Mouse (Mus musculus) effector memory CD4-positive, alpha-beta T cell, adult 5 months (primary cell): ENCODE measurements around the gene Plekhf1. TPM values are rescaled to one million over a fixed set of nuclear protein-coding genes. Genes with fewer than 3 reads are reported as not detected.

Experiments
- polyA plus RNA-seq: library from polyadenylated mRNA; unstranded; fragments of 100-300 nt; shearing (Covaris generic); gene quantifications from one replicate; pipeline ENCODE4 v1.2.1, GENCODE M21; 2017

The Plekhf1 gene
- polyA plus RNA-seq = 0.90 TPM

GRCm38 (mm10) chr7:38227900-38228298 is at the start of gene Plekhf1:
Plekhf1 (minus strand) TSS chr7:38228016.

GRCm38 (mm10) chr7:38270703-38271510 is 43.1 kb upstream of the Plekhf1 start, which contains the start of gene Pop4:
Pop4 (minus strand) TSS chr7:38271423.

GRCm38 (mm10) chr7:38182962-38183687 is 44.7 kb downstream of the Plekhf1 start, which contains the start of gene 1600014C10Rik:
1600014C10Rik (plus strand) TSS chr7:38183217.

Other genes starting within 250 kb of the Plekhf1 start
- 49.2 TPM for gene Uri1, start 204.5 kb downstream of the Plekhf1 start, polyA plus RNA-seq
- gene Ccne1, start 120.5 kb downstream of the Plekhf1 start, polyA plus RNA-seq = 3.4 TPM
- 29.4 TPM for gene 1600014C10Rik, start 44.8 kb downstream of the Plekhf1 start, polyA plus RNA-seq
- 42.8 TPM for gene Pop4, start 43.4 kb upstream of the Plekhf1 start, polyA plus RNA-seq